Mouse (Mus musculus): ENCODE measurements around the gene Hormad2. TPM values are rescaled to one million over a fixed set of nuclear protein-coding genes. Genes with fewer than 3 reads are reported as not detected.

The Hormad2 gene
- polyA plus RNA-seq, 1 experiment from 2014 or later = not detected

GRCm38 (mm10) chr11:4438211-4438610 lies 2.7 kb downstream of the Hormad2 start:
- H3K4me3 ChIP-seq = no peak overlapping the region
- H3K9ac ChIP-seq = no peak overlapping the region
- H3K36me3 ChIP-seq (replicated peaks) = no peaks in the 10 kb centered on the region
- no peak for ATAC-seq (replicated peaks)
- H3K27ac ChIP-seq = no peak overlapping the region
- WGBS = 67% methylated on average over 2 of the region's 2 CpGs
- H3K27me3 ChIP-seq (replicated peaks) = no peaks in the 10 kb centered on the region
- no peaks in the 10 kb centered on the region for H3K9me3 ChIP-seq
- H3K4me2 ChIP-seq = no peak overlapping the region
- H3K4me1 ChIP-seq = no peaks in the 10 kb centered on the region

GRCm38 (mm10) chr11:4437318-4437717 lies 3.6 kb downstream of the Hormad2 start:
- no peaks in the 10 kb centered on the region for H3K36me3 ChIP-seq (replicated peaks)
- no peak overlapping the region for H3K4me3 ChIP-seq
- 100% methylated on average over 1 of the region's 1 CpGs for WGBS
- H3K9me3 ChIP-seq = no peaks in the 10 kb centered on the region
- H3K4me1 ChIP-seq = no peaks in the 10 kb centered on the region
- H3K27ac ChIP-seq = no peak overlapping the region
- H3K4me2 ChIP-seq = no peak overlapping the region
- no peak for ATAC-seq (replicated peaks)
- H3K9ac ChIP-seq = no peak overlapping the region
- no peaks in the 10 kb centered on the region for H3K27me3 ChIP-seq (replicated peaks)

- Histone ChIP-seq H3K9ac (no peak overlapping the region), H3K4me1 (no peaks in the 10 kb centered on the region), H3K4me3 (no peak overlapping the region), H3K9me3 (no peaks in the 10 kb centered on the region), H3K27ac (no peak overlapping the region), H3K4me2 (no peak overlapping the region), H3K36me3 (replicated peaks) (no peaks in the 10 kb centered on the region), H3K27me3 (replicated peaks) (no peaks in the 10 kb centered on the region)
- 74% methylated on average over 3 of the region's 3 CpGs for WGBS
- ATAC-seq (replicated peaks) = no peak
Observed at GRCm38 (mm10) chr11:4436631-4437030, 4.3 kb downstream of the Hormad2 start.

- no peaks in the 10 kb centered on the region for H3K9me3 ChIP-seq
- no peak overlapping the region for H3K9ac ChIP-seq
- H3K4me1 ChIP-seq = no peaks in the 10 kb centered on the region
- 79% methylated on average over 4 of the region's 4 CpGs for WGBS
- no peak for ATAC-seq (replicated peaks)
- H3K27me3 ChIP-seq (replicated peaks) = no peaks in the 10 kb centered on the region
- no peak overlapping the region for H3K4me3 ChIP-seq
- H3K36me3 ChIP-seq (replicated peaks) = no peaks in the 10 kb centered on the region
- no peak overlapping the region for H3K4me2 ChIP-seq
- no peak overlapping the region for H3K27ac ChIP-seq
Observed at GRCm38 (mm10) chr11:4434461-4434860, 6.4 kb downstream of the Hormad2 start.

- no peaks in the 10 kb centered on the region for H3K36me3 ChIP-seq (replicated peaks)
- 91% methylated on average over 8 of the region's 8 CpGs for WGBS
Observed at GRCm38 (mm10) chr11:4423818-4424217, 17.1 kb downstream of the Hormad2 start.

GRCm38 (mm10) chr11:4422494-4423425 lies 18.1 kb downstream of the Hormad2 start:
- no peaks in the 10 kb centered on the region for H3K9me3 ChIP-seq
- H3K4me3 ChIP-seq = no peak overlapping the region
- no peaks in the 10 kb centered on the region for H3K36me3 ChIP-seq (replicated peaks)
- WGBS = 78% methylated on average over 16 of the region's 16 CpGs
- H3K9ac ChIP-seq = no peak overlapping the region
- H3K4me1 ChIP-seq = no peaks in the 10 kb centered on the region
- no peak overlapping the region for H3K4me2 ChIP-seq
- no peak for ATAC-seq (replicated peaks)
- 0 out of 2 replicates have a peak, but pooled peaks cover 3% of the 10 kb centered on the region for H3K27me3 ChIP-seq (replicated peaks)
- H3K27ac ChIP-seq = no peak overlapping the region

More at GRCm38 (mm10) chr11:4423818-4424217, 17.1 kb downstream of the Hormad2 start:
- Histone ChIP-seq H3K9ac (no peak overlapping the region), H3K4me3 (no peak overlapping the region), H3K27me3 (replicated peaks) (0 out of 2 replicates have a peak, but pooled peaks cover 3% of the 10 kb centered on the region), H3K27ac (no peak overlapping the region), H3K4me2 (no peak overlapping the region), H3K9me3 (no peaks in the 10 kb centered on the region), H3K4me1 (no peaks in the 10 kb centered on the region)
- ATAC-seq (replicated peaks) = no peak

GRCm38 (mm10) chr11:4421933-4422488 lies 18.9 kb downstream of the Hormad2 start:
- no peak for ATAC-seq (replicated peaks)
- H3K27ac ChIP-seq = no peak overlapping the region
- WGBS = 52% methylated on average over 6 of the region's 6 CpGs
- H3K36me3 ChIP-seq (replicated peaks) = no peaks in the 10 kb centered on the region
- 0 out of 2 replicates have a peak, but pooled peaks cover 3% of the 10 kb centered on the region for H3K27me3 ChIP-seq (replicated peaks)
- H3K4me1 ChIP-seq = no peaks in the 10 kb centered on the region
- H3K4me3 ChIP-seq = no peak overlapping the region
- H3K9me3 ChIP-seq = no peaks in the 10 kb centered on the region
- H3K9ac ChIP-seq = no peak overlapping the region
- no peak overlapping the region for H3K4me2 ChIP-seq

GRCm38 (mm10) chr11:4417986-4418385 lies 22.9 kb downstream of the Hormad2 start:
- Histone ChIP-seq H3K4me1 (no peaks in the 10 kb centered on the region), H3K27me3 (replicated peaks) (no peaks in the 10 kb centered on the region), H3K36me3 (replicated peaks) (no peaks in the 10 kb centered on the region), H3K4me3 (no peak overlapping the region), H3K9me3 (no peaks in the 10 kb centered on the region), H3K4me2 (no peak overlapping the region), H3K9ac (no peak overlapping the region), H3K27ac (no peak overlapping the region)
- 93% methylated on average over 3 of the region's 3 CpGs for WGBS
- no peak for ATAC-seq (replicated peaks)

GRCm38 (mm10) chr11:4412294-4412693 lies 28.6 kb downstream of the Hormad2 start:
- no peak overlapping the region for H3K27ac ChIP-seq
- no peaks in the 10 kb centered on the region for H3K9me3 ChIP-seq
- H3K4me2 ChIP-seq = no peak overlapping the region
- no peaks in the 10 kb centered on the region for H3K27me3 ChIP-seq (replicated peaks)
- ATAC-seq (replicated peaks) = no peak
- WGBS = 94% methylated on average over 4 of the region's 4 CpGs
- H3K4me1 ChIP-seq = no peaks in the 10 kb centered on the region
- H3K4me3 ChIP-seq = no peak overlapping the region
- H3K36me3 ChIP-seq (replicated peaks) = no peaks in the 10 kb centered on the region
- no peak overlapping the region for H3K9ac ChIP-seq

- ATAC-seq (replicated peaks) = no peak
- Histone ChIP-seq H3K9me3 (no peaks in the 10 kb centered on the region), H3K4me1 (no peaks in the 10 kb centered on the region), H3K36me3 (replicated peaks) (no peaks in the 10 kb centered on the region), H3K27ac (no peak overlapping the region), H3K4me3 (no peak overlapping the region), H3K9ac (no peak overlapping the region), H3K27me3 (replicated peaks) (no peaks in the 10 kb centered on the region), H3K4me2 (no peak overlapping the region)
- 52% methylated on average over 4 of the region's 4 CpGs for WGBS
Observed at GRCm38 (mm10) chr11:4404277-4404676, 36.6 kb downstream of the Hormad2 start.

GRCm38 (mm10) chr11:4403381-4403780 lies 37.5 kb downstream of the Hormad2 start:
- 83% methylated on average over 7 of the region's 7 CpGs for WGBS
- H3K27me3 ChIP-seq (replicated peaks) = no peaks in the 10 kb centered on the region
- H3K4me1 ChIP-seq = no peaks in the 10 kb centered on the region
- no peak overlapping the region for H3K4me3 ChIP-seq
- H3K4me2 ChIP-seq = no peak overlapping the region
- no peak overlapping the region for H3K9ac ChIP-seq
- H3K27ac ChIP-seq = no peak overlapping the region
- no peaks in the 10 kb centered on the region for H3K36me3 ChIP-seq (replicated peaks)
- H3K9me3 ChIP-seq = no peaks in the 10 kb centered on the region
- ATAC-seq (replicated peaks) = no peak

GRCm38 (mm10) chr11:4401251-4401650 lies 39.7 kb downstream of the Hormad2 start:
- Histone ChIP-seq H3K9ac (no peak overlapping the region), H3K4me1 (no peaks in the 10 kb centered on the region), H3K36me3 (replicated peaks) (no peaks in the 10 kb centered on the region), H3K27ac (no peak overlapping the region), H3K4me3 (no peak overlapping the region), H3K27me3 (replicated peaks) (no peaks in the 10 kb centered on the region), H3K9me3 (no peaks in the 10 kb centered on the region), H3K4me2 (no peak overlapping the region)
- WGBS = 73% methylated on average over 5 of the region's 5 CpGs
- ATAC-seq (replicated peaks) = no peak

- H3K4me2 ChIP-seq = no peak overlapping the region
- no peaks in the 10 kb centered on the region for H3K9me3 ChIP-seq
- H3K9ac ChIP-seq = no peak overlapping the region
- ATAC-seq (replicated peaks) = no peak
- H3K4me3 ChIP-seq = no peak overlapping the region
- no peak overlapping the region for H3K27ac ChIP-seq
- H3K4me1 ChIP-seq = no peaks in the 10 kb centered on the region
- H3K36me3 ChIP-seq (replicated peaks) = no peaks in the 10 kb centered on the region
- no peaks in the 10 kb centered on the region for H3K27me3 ChIP-seq (replicated peaks)
Observed at GRCm38 (mm10) chr11:4394226-4394625, 46.7 kb downstream of the Hormad2 start.
